Mouse (Mus musculus): ENCODE data around the gene Trip10. TPM values are rescaled to one million over a fixed set of nuclear protein-coding genes. Genes with fewer than 3 reads are reported as not detected.

Gene Trip10
- polyA plus RNA-seq, 1 experiment from 2014 or later, result 25.5 TPM

DNA sequence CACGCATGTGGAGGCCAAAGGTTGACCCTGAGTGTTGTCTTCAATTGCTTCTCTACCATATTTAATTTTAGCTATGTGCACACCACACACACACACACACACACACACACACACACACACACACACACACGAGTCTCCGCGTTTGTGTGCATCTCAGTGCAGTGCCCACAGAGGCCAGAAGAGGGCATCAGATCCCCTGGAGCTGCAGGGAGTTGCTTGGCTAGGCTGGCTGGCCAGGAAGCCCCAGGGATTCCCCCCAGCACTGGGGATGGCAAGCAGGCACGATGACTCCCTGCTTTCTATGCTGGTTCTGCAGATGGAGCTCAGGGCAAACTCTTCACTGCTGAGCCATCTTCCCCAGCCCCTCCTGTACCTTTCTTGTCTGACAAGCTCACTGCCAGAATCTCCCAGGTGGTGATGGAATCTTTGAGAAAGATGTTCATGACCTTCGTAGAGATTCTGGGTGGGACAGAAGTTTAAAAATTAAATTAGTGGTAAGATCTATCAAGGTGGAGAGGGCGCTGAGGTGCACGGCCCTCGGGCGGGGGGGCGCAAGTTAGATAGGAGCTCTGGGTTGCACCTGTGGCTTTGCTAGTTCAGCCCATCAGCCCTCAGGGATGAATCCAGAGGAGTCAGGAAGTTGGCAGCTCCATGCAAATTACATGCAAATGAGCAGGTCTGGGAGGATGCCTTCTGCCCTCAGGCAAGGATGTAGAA lies 29.9 kb upstream of the Trip10 start:
- H3K4me3 ChIP-seq (ENCODE audit: low read depth, low read length), result no peak overlapping the region
- H3K27me3 ChIP-seq (replicated peaks; ENCODE audit: control insufficient read depth, insufficient read depth, low read length), result 0 out of 2 replicates have a peak, but pooled peaks cover 3% of the 10 kb centered on the region
- no peaks in the 10 kb centered on the region for H3K36me3 ChIP-seq (ENCODE audit: control insufficient read depth, insufficient read depth, low read length)
- H3K9ac ChIP-seq (ENCODE audit: low read depth, low read length), result no peak overlapping the region
- 0 out of 2 replicates have a peak overlapping the region, but pooled peaks have one; percentile 5 for H3K4me2 ChIP-seq
- WGBS, result 20% methylated on average over 11 of the region's 11 CpGs
- DNase-seq (ENCODE audit: low spot score) (peak; percentile 66), ATAC-seq (replicated peaks; ENCODE audit: low FRiP score) (peak; percentile 48; the same call in 1 of the 2 replicates)
- H3K27ac ChIP-seq (ENCODE audit: low read depth, low read length), result no peak overlapping the region
- H3K4me1 ChIP-seq (replicated peaks; ENCODE audit: control insufficient read depth, insufficient read depth, low read length), result no peaks in the 10 kb centered on the region
- H3K9me3 ChIP-seq (ENCODE audit: control insufficient read depth, low read length), result no peaks in the 10 kb centered on the region

DNA sequence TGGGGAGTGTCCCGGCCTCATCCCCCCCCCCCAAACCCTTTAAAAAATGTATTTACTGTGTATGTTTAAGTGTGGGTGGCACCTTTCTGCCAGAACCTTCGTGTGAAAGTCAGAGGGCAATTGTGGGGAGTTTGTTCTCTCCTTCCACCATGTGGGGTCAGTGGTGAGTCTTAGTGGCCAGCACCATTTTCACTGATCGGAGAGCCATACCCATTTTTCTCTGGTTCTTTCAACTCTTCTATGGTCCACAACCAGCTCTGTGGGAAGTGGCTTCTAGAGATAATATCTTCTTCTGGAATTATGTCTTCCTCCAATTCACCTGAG lies 29.4 kb upstream of the Trip10 start:
- no peaks in the 10 kb centered on the region for H3K36me3 ChIP-seq (ENCODE audit: control insufficient read depth, insufficient read depth, low read length)
- H3K9ac ChIP-seq (ENCODE audit: low read depth, low read length), result no peak overlapping the region
- no peaks in the 10 kb centered on the region for H3K9me3 ChIP-seq (ENCODE audit: control insufficient read depth, low read length)
- DNase-seq (ENCODE audit: low spot score) (no peak), ATAC-seq (replicated peaks; ENCODE audit: low FRiP score) (no peak)
- no peaks in the 10 kb centered on the region for H3K4me1 ChIP-seq (replicated peaks; ENCODE audit: control insufficient read depth, insufficient read depth, low read length)
- H3K27ac ChIP-seq (ENCODE audit: low read depth, low read length), result no peak overlapping the region
- 0 out of 2 replicates have a peak overlapping the region, but pooled peaks have one; percentile 5 for H3K4me2 ChIP-seq
- 24% methylated on average over 3 of the region's 3 CpGs for WGBS
- H3K4me3 ChIP-seq (ENCODE audit: low read depth, low read length), result no peak overlapping the region
- H3K27me3 ChIP-seq (replicated peaks; ENCODE audit: control insufficient read depth, insufficient read depth, low read length), result 0 out of 2 replicates have a peak, but pooled peaks cover 3% of the 10 kb centered on the region

DNA sequence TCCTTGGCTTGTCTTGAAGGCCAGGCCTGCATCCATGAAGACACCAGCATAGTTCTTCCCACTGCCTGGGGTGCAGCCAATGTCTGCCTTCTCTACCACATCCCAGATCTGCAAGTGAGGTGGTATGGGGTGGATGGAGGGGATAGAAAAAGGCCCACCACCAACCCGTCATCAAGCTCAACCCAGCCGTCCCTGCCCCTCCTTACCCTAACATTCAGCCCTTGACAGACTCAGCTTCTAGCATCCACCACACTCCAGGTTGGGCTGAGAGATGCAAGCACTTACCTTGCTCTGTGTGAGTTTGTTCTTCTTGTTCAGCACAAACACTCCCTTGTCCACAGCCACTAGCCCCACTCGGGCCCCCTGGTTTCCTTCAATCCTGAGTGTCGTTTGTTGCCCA lies 27.3 kb upstream of the Trip10 start:
- Histone ChIP-seq H3K36me3 (ENCODE audit: control insufficient read depth, insufficient read depth, low read length) (no peaks in the 10 kb centered on the region), H3K27ac (ENCODE audit: low read depth, low read length) (no peak overlapping the region), H3K4me2 (no peak overlapping the region), H3K27me3 (replicated peaks; ENCODE audit: control insufficient read depth, insufficient read depth, low read length) (peaks cover 5% of the 10 kb centered on the region), H3K9me3 (ENCODE audit: control insufficient read depth, low read length) (no peaks in the 10 kb centered on the region), H3K4me1 (replicated peaks; ENCODE audit: control insufficient read depth, insufficient read depth, low read length) (no peaks in the 10 kb centered on the region; the same call in 1 of the 2 replicates), H3K4me3 (ENCODE audit: low read depth, low read length) (no peak overlapping the region), H3K9ac (ENCODE audit: low read depth, low read length) (no peak overlapping the region)
- WGBS, result 49% methylated on average over 4 of the region's 4 CpGs
- DNase-seq (ENCODE audit: low spot score), result no peak
- no peak for ATAC-seq (replicated peaks; ENCODE audit: low FRiP score)

DNA sequence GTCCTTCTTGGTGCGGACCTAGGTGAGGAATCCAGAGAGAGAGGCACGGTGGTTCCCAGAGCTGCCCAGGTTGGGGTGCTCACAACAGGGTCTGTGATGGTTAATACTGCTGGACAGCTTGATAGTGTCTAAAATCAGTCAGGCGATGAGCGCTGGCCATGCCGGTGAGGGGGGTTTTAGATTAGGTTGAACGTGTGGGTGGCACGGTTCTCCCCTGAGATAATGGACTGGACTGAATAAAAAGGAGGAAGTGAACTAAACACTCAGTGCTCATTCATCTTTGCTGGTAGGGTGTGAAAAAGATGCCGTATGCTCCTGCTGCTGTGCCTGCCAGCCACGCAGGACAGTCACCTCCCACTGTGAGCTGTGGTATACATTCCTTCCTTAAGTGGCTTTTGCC lies 25.9 kb upstream of the Trip10 start:
- H3K4me2 ChIP-seq, result no peak overlapping the region
- no peak for ATAC-seq (replicated peaks; ENCODE audit: low FRiP score)
- no peaks in the 10 kb centered on the region for H3K36me3 ChIP-seq (ENCODE audit: control insufficient read depth, insufficient read depth, low read length)
- peaks cover 5% of the 10 kb centered on the region for H3K27me3 ChIP-seq (replicated peaks; ENCODE audit: control insufficient read depth, insufficient read depth, low read length)
- H3K9ac ChIP-seq (ENCODE audit: low read depth, low read length), result no peak overlapping the region
- H3K4me3 ChIP-seq (ENCODE audit: low read depth, low read length), result no peak overlapping the region
- 44% methylated on average over 9 of the region's 9 CpGs for WGBS
- no peak overlapping the region for H3K27ac ChIP-seq (ENCODE audit: low read depth, low read length)
- H3K9me3 ChIP-seq (ENCODE audit: control insufficient read depth, low read length), result no peaks in the 10 kb centered on the region
- H3K4me1 ChIP-seq (replicated peaks; ENCODE audit: control insufficient read depth, insufficient read depth, low read length), result no peaks in the 10 kb centered on the region; the same call in 1 of the 2 replicates
- no peak for DNase-seq (ENCODE audit: low spot score)

DNA sequence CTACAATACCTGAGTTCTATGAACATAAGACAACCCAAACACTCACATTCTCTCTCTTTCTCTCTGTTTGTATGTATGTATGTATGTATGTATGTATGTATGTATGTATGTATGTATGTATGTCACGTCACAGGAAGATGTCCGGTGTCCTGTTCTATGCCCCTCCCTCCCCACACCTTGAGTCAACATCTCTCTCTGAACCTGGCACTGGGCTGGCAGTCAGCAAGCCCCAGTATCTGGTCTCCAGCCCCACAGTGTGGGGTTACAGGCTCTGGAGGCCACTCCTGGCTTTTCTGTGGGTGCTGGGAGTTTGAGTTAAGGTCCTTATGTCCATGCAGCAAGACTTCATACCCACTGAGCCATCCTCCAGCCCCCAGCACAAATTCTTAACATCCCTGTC lies 21.8 kb upstream of the Trip10 start:
- Histone ChIP-seq H3K4me1 (replicated peaks; ENCODE audit: control insufficient read depth, insufficient read depth, low read length) (peaks cover 5% of the 10 kb centered on the region), H3K9ac (ENCODE audit: low read depth, low read length) (no peak overlapping the region), H3K27me3 (replicated peaks; ENCODE audit: control insufficient read depth, insufficient read depth, low read length) (peaks cover 5% of the 10 kb centered on the region), H3K36me3 (ENCODE audit: control insufficient read depth, insufficient read depth, low read length) (no peaks in the 10 kb centered on the region), H3K4me3 (ENCODE audit: low read depth, low read length) (peak overlapping the region; percentile 32), H3K9me3 (ENCODE audit: control insufficient read depth, low read length) (no peaks in the 10 kb centered on the region), H3K4me2 (peak overlapping the region; percentile 53), H3K27ac (ENCODE audit: low read depth, low read length) (no peak overlapping the region)
- DNase-seq (ENCODE audit: low spot score), result no peak
- no peak for ATAC-seq (replicated peaks; ENCODE audit: low FRiP score)
- WGBS, result 89% methylated on average over 2 of the region's 2 CpGs

DNA sequence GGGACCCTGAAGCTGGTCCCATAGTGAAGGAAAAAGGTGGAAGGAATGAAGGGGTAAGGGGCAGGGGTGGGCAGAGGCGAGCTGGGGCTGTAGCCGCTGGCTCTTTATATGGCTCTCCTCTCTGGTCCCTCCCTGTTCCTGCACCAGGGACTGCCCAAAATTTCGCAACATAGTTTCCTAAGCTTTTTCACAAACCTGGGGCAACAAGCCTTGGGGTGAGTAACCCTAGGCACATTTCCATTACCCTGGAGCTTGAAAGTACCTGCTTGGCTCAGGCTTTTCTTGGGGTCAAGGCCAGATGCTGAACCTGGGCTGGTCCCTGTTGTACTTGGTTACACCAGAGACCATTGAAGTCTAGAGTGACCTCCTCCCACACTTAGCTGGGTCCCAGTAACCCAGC lies 21.2 kb upstream of the Trip10 start, which contains the start of gene C3:
Gene C3 (minus strand): TSS at position 123 of the 400 bp plus-strand sequence.
- Histone ChIP-seq H3K4me1 (replicated peaks; ENCODE audit: control insufficient read depth, insufficient read depth, low read length) (peaks cover 5% of the 10 kb centered on the region), H3K4me2 (peak within 1 kb of the TSS; percentile 53), H3K27ac (ENCODE audit: low read depth, low read length) (no peak within 1 kb of the TSS), H3K9ac (ENCODE audit: low read depth, low read length) (no peak within 1 kb of the TSS), H3K9me3 (ENCODE audit: control insufficient read depth, low read length) (no peaks in the 10 kb centered on the region), H3K4me3 (ENCODE audit: low read depth, low read length) (peak within 1 kb of the TSS; percentile 32), H3K36me3 (ENCODE audit: control insufficient read depth, insufficient read depth, low read length) (no peaks in the 10 kb centered on the region), H3K27me3 (replicated peaks; ENCODE audit: control insufficient read depth, insufficient read depth, low read length) (peaks cover 5% of the 10 kb centered on the region)
- 0 out of 2 replicates have a peak, but pooled peaks have one; percentile 35 for ATAC-seq (replicated peaks; ENCODE audit: low FRiP score)
- DNase-seq (ENCODE audit: low spot score), result no peak
- WGBS, result 56% methylated on average over 3 of the region's 3 CpGs

DNA sequence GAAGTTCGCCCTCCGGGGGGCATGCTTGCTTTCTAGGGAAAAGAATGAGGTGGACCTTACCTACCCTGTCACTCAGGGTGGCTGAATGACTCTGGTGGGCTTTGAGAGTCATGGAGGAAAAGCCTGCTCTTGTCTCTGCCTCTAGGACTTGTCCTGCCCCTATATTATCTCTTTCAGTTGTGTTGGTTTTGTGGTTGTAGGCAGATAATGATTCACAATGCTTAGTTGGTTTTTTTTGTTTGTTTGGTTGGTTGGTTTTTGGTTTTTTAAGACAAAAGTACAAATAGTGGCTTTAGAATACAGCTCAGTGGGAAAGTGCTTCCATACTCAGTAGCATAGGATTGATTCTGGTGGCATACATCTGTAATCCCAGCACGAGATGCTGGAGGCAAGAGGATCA lies 20.4 kb upstream of the Trip10 start:
- Histone ChIP-seq H3K9ac (ENCODE audit: low read depth, low read length) (no peak overlapping the region), H3K27ac (ENCODE audit: low read depth, low read length) (no peak overlapping the region), H3K36me3 (ENCODE audit: control insufficient read depth, insufficient read depth, low read length) (no peaks in the 10 kb centered on the region), H3K4me3 (ENCODE audit: low read depth, low read length) (no peak overlapping the region), H3K27me3 (replicated peaks; ENCODE audit: control insufficient read depth, insufficient read depth, low read length) (peaks cover 5% of the 10 kb centered on the region), H3K4me2 (no peak overlapping the region), H3K4me1 (replicated peaks; ENCODE audit: control insufficient read depth, insufficient read depth, low read length) (peaks cover 5% of the 10 kb centered on the region), H3K9me3 (ENCODE audit: control insufficient read depth, low read length) (no peaks in the 10 kb centered on the region)
- DNase-seq (ENCODE audit: low spot score) (no peak), ATAC-seq (replicated peaks; ENCODE audit: low FRiP score) (no peak)
- WGBS, result 77% methylated on average over 3 of the region's 3 CpGs

DNA sequence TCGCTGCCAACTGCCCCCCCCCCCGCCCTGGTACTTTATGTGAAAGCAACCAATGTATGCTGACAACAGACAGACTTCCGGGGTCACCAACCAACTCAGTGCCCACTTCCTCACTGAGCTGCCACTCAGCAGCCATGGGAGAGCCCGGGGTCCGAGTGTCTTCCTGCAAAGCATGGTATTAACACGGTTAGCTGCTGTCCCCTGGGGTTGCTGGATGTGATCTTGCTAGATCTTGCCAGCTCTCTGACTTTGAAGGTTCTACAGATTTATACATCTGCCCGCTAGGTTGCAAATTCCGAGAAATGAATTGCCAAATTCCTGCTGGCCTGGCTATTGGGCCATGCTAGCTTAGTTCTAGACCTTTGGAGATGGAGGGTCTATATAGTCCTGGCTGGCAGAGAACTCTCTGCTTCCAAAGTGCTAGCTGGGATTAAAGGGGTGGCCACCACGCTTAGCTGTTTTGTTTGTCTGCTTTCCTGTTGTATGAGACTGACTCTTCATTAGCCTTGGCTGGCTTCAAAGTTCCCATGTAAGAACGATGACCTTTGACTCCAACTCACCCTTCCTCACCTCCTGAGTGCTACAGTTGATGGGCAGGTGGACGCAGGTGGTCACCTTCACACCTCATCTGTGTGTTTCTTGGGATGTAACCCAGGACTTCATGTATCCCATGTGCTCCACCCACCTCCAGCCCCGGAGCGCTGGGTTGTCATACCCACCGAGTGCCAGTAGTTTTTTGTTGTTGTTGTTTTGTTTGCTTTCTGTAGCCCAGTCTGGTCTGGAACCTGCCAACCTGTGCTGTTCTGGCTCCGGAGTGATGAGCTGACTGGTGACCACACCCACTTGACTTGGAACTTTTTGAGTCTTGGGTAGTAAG lies 19.2 kb upstream of the Trip10 start:
- Histone ChIP-seq H3K27me3 (replicated peaks; ENCODE audit: control insufficient read depth, insufficient read depth, low read length) (peaks cover 2% of the 10 kb centered on the region), H3K4me3 (ENCODE audit: low read depth, low read length) (no peak overlapping the region), H3K9ac (ENCODE audit: low read depth, low read length) (no peak overlapping the region), H3K4me2 (no peak overlapping the region), H3K27ac (ENCODE audit: low read depth, low read length) (peak overlapping the region; percentile 3; the same call in 1 of the 2 replicates), H3K9me3 (ENCODE audit: control insufficient read depth, low read length) (no peaks in the 10 kb centered on the region), H3K4me1 (replicated peaks; ENCODE audit: control insufficient read depth, insufficient read depth, low read length) (peaks cover 5% of the 10 kb centered on the region), H3K36me3 (ENCODE audit: control insufficient read depth, insufficient read depth, low read length) (peaks cover 6% of the 10 kb centered on the region; the same call in 1 of the 2 replicates)
- ATAC-seq (replicated peaks; ENCODE audit: low FRiP score) (no peak), DNase-seq (ENCODE audit: low spot score) (no peak)
- WGBS, result 70% methylated on average over 15 of the region's 15 CpGs

All from liver, embryonic 11.5 days (tissue).